Mouse (Mus musculus) kidney, postnatal 4 days (tissue): ENCODE data around the gene Elk4.

Experiments
- DNase-seq, 2 experiments: peaks; one replicate each; pipeline ENCODE4 v3.0.0; 2021; ENCODE audit warnings: mixed read lengths in 2 of 2

Gene Elk4

GRCm38 (mm10) chr1:132019876-132020275, 12.5 kb downstream of the Elk4 start:
- no peak for DNase-seq

- DNase-seq = no peak
Observed at GRCm38 (mm10) chr1:132022107-132022506, 14.7 kb downstream of the Elk4 start.

GRCm38 (mm10) chr1:132026925-132027646, 19.7 kb downstream of the Elk4 start:
- no peak for DNase-seq

DNA sequence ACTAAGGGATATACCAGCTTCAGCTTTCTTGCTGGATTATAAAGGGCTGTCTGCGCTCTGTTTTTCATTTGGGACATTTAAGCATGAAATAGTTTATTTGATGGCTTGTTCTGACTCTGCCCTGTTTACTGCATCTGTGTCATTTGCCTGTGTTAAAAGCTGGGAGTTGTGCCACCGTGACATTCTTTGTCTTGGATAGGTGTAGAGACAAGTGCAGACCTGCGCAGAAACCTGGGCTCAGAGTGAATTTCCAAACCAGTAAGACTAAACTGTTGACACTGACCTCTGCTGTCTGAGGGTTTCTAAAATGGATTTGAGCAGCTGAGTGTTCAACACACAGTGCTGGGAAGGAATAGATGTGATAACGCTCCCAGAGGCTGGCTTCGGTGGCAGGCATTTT, 20.6 kb downstream of the Elk4 start:
- no peak for DNase-seq

DNA sequence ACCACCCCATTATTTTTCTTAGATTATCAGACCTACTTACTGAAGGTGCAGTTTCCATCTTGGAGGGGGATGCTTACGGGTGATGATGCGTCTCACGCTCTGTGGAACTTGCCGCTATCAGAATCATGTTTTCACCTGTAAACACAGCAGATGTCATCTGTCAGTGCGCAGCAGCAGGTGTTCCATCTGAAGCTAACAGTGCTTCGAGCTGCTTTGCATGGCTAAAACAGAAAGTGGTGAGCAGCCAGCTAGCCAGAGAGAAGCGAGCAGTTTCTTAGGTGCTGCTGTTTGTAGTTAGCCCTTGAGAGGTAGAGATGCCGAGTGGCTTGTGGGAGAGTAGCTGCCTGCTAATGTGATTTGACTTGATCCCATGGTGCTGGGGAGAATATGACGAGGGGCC, 21.0 kb downstream of the Elk4 start:
- DNase-seq = no peak

GRCm38 (mm10) chr1:132030574-132030973, 23.2 kb downstream of the Elk4 start:
- DNase-seq = no peak

DNA sequence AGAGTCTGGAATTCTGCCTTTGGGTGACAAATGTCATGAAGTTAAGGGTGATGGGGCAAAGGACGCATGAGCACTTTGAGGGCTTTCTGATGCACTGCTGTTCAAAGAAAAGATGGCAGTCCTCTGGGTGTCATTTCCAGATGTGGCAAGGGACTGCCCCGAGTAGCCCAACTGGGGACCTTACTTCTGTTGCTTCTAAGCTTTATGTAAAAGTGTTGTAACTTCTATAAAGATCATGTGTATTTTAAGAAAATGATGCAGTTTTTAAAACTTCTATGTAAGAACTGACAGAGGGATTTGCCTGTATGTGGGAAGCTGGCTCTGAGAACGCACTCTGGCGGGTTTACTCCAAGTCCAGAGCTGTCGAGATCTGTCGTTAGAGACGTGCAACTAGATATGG, 24.8 kb downstream of the Elk4 start:
- no peak for DNase-seq

- DNase-seq = no peak
Observed at GRCm38 (mm10) chr1:132037746-132038145, 30.3 kb downstream of the Elk4 start.

DNA sequence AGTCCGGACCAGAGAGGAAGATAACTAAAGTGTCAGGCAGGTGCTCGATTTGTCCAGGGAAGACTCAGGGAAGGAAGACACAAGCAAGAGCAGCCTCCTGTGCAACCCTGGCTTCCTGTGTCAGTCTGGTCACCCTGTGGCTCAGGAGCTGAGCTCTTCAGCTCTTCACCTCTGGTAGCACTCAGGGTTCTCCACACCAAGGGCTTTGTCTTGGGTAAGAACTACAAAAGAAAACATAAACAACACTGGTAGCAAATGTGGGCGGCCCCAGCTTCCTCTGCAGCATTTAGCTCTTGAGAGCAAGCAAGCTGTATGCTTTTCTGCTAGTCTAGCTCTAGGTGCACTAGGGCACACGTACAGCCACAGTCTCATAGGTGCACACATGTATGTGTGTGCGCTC, 31.3 kb downstream of the Elk4 start:
- no peak for DNase-seq

DNA sequence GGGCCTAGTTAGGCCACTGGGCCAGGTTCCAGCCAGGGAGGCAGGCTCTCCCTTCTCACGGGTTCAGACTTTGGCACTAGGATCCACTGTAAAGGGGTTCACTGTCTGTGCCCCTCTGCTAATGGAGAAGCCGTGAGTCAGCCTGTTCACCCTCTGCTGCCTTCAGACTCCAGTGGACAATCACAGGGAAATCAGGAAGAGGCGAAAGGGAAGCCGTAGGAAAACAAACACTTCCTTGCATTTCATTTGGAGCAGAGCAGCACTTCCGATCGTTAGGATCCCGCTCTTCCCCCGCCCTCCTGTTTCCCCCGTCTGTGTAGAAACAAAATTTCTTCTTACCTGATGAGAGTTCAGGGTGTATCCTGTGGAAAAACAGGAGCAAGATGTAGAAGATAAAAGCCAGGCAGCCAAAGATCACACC, 32.8 kb downstream of the Elk4 start:
- DNase-seq = peak; percentile 43 to 63

DNA sequence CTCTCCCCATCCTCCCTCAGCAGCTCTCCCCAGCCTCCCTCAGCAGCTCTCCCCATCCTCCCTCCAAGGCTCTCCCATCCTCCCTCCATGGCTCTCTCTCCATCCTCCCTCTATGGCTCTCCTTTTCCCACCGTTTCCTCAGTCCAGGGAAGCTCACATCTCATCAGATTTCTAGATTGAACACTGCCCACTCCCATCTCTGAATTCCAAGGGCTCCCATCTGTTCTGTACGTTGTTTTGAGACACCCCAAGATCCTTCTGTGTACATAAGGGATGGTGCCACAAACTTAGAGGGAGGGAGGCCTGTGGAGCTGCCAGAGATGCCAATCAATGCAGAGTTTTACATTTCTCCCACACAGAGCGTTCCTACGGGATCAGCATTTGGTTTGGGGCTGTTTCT, 36.4 kb downstream of the Elk4 start:
- DNase-seq = no peak

- peak; percentile 84 to 86 for DNase-seq
Observed at GRCm38 (mm10) chr1:132046143-132046735, 38.8 kb downstream of the Elk4 start.

GRCm38 (mm10) chr1:132051746-132052145, 44.3 kb downstream of the Elk4 start:
- DNase-seq = peak in 1 of 2 experiments; percentile 21

GRCm38 (mm10) chr1:132054387-132054786, 47.0 kb downstream of the Elk4 start:
- no peak for DNase-seq

DNA sequence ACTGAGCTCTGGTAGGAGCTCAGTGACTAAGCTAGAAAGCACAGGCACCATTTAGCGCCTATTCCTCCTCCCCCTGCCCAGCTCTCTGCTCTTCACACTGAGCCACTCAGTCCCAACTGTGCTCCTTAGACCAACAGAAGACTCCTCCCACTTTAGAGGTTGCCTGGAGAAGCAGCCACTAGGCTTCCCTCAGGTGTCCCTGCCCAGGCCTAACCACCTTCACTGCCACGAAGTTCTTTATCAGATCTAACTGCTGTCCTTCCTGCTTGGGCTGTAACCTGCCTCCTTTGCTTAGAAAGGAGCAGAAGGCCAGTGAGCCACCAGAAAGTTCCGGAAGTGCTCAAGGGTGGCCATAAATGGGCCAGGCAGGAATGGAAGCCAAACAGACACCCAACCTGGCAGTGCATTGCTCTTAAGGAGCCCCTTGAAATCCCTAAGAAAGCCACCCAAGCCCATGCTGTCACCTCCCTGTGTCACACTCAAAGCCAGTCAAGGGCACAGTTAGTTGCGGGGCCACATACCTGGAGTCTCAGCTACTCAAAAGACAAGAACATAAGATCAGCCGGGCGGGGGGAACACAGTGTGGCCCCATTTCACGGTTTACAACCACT, 47.8 kb downstream of the Elk4 start:
- DNase-seq = no peak

DNA sequence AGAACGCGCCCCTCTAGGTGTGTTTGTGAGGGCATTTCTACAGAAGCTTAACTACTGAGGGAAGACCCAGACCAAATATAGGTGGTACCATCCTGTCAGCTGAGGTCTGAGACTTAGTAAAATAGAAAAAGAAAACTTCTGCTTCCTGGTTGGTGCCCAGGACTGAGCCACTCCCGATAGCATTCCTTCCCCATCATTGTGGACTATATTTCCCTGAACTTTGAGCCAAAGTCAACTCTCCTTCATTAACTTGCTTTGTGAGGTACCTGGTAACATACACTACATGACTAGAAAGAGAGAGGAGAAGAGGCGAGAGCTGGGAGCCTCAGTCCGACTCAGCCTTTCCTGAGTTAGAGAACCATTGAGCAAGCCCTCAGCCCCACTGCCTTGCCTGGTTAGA, 51.2 kb downstream of the Elk4 start:
- DNase-seq = no peak

DNA sequence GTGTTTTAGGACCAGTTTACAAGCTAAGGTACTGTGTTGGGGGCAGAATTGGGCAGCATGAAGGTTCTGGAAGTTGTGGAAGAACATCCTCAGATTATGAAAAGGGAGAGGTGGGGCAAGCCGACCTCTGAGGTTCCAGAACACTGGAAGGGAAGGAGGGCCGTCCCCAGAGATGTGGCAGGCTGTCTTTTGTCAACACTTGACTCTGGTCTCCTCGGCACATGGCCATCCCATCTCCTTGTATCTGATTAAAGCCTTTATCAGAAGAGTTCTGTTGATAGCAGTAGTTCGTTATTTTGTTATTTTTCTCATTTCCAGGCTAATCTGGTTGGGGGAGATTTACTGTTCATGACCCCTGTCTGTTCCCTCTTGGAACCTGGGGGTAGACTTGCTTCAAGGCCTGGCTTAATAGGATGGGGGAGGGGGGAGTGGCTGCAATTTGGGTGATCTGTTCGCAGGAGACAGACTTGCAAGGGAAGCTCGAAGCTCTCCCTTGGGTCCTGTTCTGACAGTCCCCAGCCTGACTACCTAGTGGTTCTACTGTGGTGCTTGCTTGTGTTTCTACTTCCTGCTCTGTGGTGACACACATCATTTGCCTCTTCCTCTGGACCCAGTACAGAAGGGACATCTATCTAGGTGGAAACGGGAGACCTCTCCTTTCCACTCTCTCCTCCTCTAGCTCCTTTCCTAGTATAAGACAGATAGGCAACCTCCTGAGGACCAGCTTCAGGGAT, 52.8 kb downstream of the Elk4 start:
- DNase-seq = peak; percentile 49 to 64

DNA sequence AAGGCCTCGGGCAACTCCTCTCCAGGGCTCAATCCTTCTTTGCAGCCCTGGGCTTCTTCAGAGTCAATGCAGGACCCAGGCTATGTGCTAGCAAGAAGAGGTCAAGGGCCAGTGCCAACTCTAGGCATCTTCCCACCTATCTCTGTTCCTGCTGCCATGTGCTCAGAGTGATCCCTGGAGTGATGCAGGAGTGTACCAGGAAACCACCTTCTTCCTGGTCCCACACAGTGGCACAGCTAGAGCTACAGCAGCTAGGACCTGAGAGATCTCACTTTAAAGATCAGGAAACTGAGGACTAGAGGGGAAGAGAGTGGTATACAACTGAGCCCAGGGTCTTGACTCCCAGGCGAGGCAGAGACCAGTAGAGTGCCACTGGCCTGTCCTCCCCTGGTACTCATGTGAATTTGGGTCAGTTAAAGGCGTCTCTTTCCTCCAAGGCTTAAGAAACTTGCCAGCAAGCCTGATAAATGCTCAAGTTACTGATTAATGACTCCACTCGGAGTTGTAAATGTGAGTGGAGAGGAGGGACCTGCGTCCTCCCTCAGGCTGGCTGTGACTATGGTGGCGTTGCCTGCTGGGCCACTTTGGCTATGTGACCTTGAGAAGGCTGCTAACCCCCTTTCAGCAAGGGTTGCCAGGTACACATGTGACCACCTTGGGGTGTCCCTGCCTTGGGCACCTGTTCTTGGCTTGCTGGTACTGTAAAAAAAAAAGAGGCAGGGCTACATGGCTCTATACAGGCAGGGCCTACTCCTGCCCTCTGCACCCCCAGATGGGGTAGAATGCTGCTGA, 54.5 kb downstream of the Elk4 start:
- peak; percentile 25 to 46 for DNase-seq

GRCm38 (mm10) chr1:132063096-132063495, 55.7 kb downstream of the Elk4 start:
- DNase-seq = no peak

GRCm38 (mm10) chr1:132065001-132065400, 57.6 kb downstream of the Elk4 start:
- no peak for DNase-seq

DNA sequence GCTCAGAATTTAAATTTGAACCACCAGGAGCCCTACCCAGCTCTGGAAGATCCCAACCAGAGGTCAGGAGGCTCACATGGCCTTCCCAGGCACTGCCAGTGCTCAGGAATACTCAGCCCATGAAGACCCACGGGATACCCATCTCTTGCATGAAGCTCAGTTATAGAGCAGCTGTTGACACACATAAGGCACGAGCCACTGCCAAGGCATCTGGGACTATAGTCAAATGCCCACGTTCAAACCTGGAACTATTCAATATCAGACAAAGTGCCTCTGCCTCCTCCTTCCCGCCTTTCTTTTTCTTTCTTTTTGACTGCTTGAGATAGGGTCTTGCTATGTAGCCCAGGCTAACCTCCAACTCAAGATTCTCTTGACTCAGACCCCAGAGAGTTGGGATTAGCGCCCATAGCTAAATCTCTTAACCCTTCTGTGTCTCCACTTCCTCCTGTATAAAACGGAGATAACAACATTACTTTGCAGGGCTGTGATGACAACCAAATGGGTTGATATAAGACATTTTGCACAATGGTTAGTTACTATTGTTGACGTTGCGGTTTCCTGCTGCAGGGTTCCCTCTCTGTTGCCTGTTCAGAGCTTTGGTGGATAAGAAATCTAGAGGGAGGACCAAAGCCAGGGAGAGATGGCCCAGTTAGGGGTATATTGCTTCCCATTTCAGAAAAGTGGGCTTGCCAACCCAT, 58.2 kb downstream of the Elk4 start:
- no peak for DNase-seq
